Mouse (Mus musculus) testis, postnatal 14 days (tissue): ENCODE data around the gene Dcaf1.

Source experiments
- DNase-seq: peaks from one replicate; pipeline ENCODE4 v3.0.0; 2021; ENCODE audit warnings: low spot score

The Dcaf1 gene

GRCm38 (mm10) chr9:106908174-106908573 is 86.5 kb downstream of the Dcaf1 start:
- no peak for DNase-seq

- DNase-seq: no peak
Measured at GRCm38 (mm10) chr9:106908715-106909114, 87.0 kb downstream of the Dcaf1 start.

- no peak for DNase-seq
Measured at GRCm38 (mm10) chr9:106911624-106912023, 90.0 kb downstream of the Dcaf1 start.

- no peak for DNase-seq
Measured at GRCm38 (mm10) chr9:106913759-106914158, 92.1 kb downstream of the Dcaf1 start.

GRCm38 (mm10) chr9:106914878-106915277 is 93.2 kb downstream of the Dcaf1 start:
- no peak for DNase-seq
